Mouse (Mus musculus) forebrain, embryonic 11.5 days (tissue): ENCODE measurements at regions not wholly inside any gene's neighbourhood (a gene's known extent, or its start where the extent isn't known, plus 50 kb on each side); places are given as distances from the start of the nearest gene placed in this dataset.

Experiments
- ATAC-seq: fragments of 200-750 bp; cut with Nextera tagmentation; replicated peaks from 2 replicates; pipeline ENCODE4 v1.8.0; 2017; ENCODE audit warnings: moderate TSS enrichment; ENCODE audit not compliant: low FRiP score
- DNase-seq: peaks from one replicate; pipeline ENCODE4 v3.0.0-alpha.2; 2017; ENCODE audit warnings: low spot score
- H3K27ac ChIP-seq: fragments of 300-500 bp; sonication (generic); 2 replicates; pipeline ENCODE4 v1.5.1; 2014; ENCODE audit warnings: low read depth, low read length
- H3K27me3 ChIP-seq: fragments of 300-500 bp; sonication (generic); 2 replicates; pipeline ENCODE4 v1.6.1; 2014; ENCODE audit warnings: mild to moderate bottlenecking, low read length, mixed read lengths; ENCODE audit not compliant: control insufficient read depth, insufficient read depth
- H3K36me3 ChIP-seq: fragments of 300-500 bp; sonication (generic); 2 replicates; pipeline ENCODE4 v1.6.1; 2014; ENCODE audit warnings: mild to moderate bottlenecking, low read length, moderate library complexity, mixed read lengths; ENCODE audit not compliant: control insufficient read depth, insufficient read depth
- H3K4me1 ChIP-seq: fragments of 300-500 bp; sonication (generic); replicated peaks from 2 replicates; pipeline ENCODE4 v1.6.1; 2014; ENCODE audit warnings: low read length, mixed read lengths; ENCODE audit not compliant: control insufficient read depth, insufficient read depth
- H3K4me2 ChIP-seq: fragments of 300-500 bp; sonication (generic); 2 replicates; pipeline ENCODE4 v1.6.1; 2014; ENCODE audit warnings: low read depth, mild to moderate bottlenecking, low read length, moderate library complexity, mixed read lengths; ENCODE audit not compliant: severe bottlenecking
- H3K4me3 ChIP-seq: fragments of 300-500 bp; sonication (generic); 2 replicates; pipeline ENCODE4 v1.5.1; 2014; ENCODE audit warnings: low read depth, low read length
- H3K9ac ChIP-seq: fragments of 300-500 bp; sonication (generic); 2 replicates; pipeline ENCODE4 v1.6.1; 2014; ENCODE audit warnings: low read length
- H3K9me3 ChIP-seq: fragments of 300-500 bp; sonication (generic); 2 replicates; pipeline ENCODE4 v1.6.1; 2016; ENCODE audit warnings: low read length, mixed read lengths; ENCODE audit not compliant: control insufficient read depth
- WGBS: fragments of 180-500 bp; shearing (Covaris S2); extraction: QIAGEN DNeasy Blood & Tissue Kit; methylation state at CpG from one replicate; pipeline ENCODE4 v1.1.7; 2014; 5-methylcytosine and 5-hydroxymethylcytosine counted together

DNA sequence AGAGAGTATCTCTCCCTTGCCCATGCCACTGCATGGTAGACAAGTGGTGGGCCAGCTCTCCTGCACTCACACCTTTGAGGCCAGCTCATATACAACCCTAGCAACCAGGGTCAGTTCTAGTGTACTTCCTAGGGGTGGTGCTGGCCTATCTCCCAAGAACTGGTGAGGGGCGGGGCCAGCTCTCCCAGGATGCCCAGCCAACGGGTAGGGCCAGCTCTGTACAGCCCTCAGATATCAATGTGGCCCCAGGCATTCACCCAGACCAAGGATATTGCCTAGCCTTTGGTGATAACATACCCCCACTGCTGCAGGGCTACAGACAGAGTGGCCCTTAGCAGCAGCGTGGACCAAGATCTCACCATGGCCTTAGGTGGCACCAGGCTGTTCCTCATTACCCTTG lies 55.1 kb upstream of the Exoc4 start:
- H3K4me3 ChIP-seq, result no peak overlapping the region
- ATAC-seq (no peak), DNase-seq (no peak)
- no peaks in the 10 kb centered on the region for H3K4me1 ChIP-seq
- WGBS, result 81% methylated on average over 3 of the region's 3 CpGs
- no peak overlapping the region for H3K27ac ChIP-seq
- H3K9ac ChIP-seq, result no peak overlapping the region
- H3K36me3 ChIP-seq, result no peaks in the 10 kb centered on the region
- no peaks in the 10 kb centered on the region for H3K9me3 ChIP-seq
- no peak overlapping the region for H3K4me2 ChIP-seq
- H3K27me3 ChIP-seq, result no peaks in the 10 kb centered on the region
